Mouse (Mus musculus) embryonic facial prominence, embryonic 12.5 days (tissue): ENCODE measurements at regions not wholly inside any gene's neighbourhood (a gene's known extent, or its start where the extent isn't known, plus 50 kb on each side); places are given as distances from the start of the nearest gene placed in this dataset.
"Not testable (repeated sequence)": the region's sequence is repeated elsewhere in the genome, so short reads cannot be mapped to it uniquely, and the experiment has no call there.

Experiments
- ATAC-seq: fragments of 200-750 bp; cut with Nextera tagmentation; 2 replicates; pipeline ENCODE4 v1.8.0; 2017; ENCODE audit not compliant: insufficient number of reproducible peaks, insufficient read depth, low FRiP score, low TSS enrichment
- H3K27ac ChIP-seq: fragments of 300-500 bp; sonication (generic); 2 replicates; pipeline ENCODE4 v1.5.1; 2016; ENCODE audit warnings: mild to moderate bottlenecking
- H3K27me3 ChIP-seq: fragments of 300-500 bp; sonication (generic); 2 replicates; pipeline ENCODE4 v1.6.1; 2016; ENCODE audit warnings: mild to moderate bottlenecking, moderate library complexity
- H3K36me3 ChIP-seq: fragments of 300-500 bp; sonication (generic); 2 replicates; pipeline ENCODE4 v1.6.1; 2016; ENCODE audit warnings: mild to moderate bottlenecking
- H3K4me1 ChIP-seq: fragments of 300-500 bp; sonication (generic); 2 replicates; pipeline ENCODE4 v1.6.1; 2016
- H3K4me2 ChIP-seq: fragments of 300-500 bp; sonication (generic); replicated peaks from 2 replicates; pipeline ENCODE4 v1.6.1; 2016; ENCODE audit warnings: mild to moderate bottlenecking, moderate library complexity
- H3K4me3 ChIP-seq: fragments of 300-500 bp; sonication (generic); 2 replicates; pipeline ENCODE4 v1.5.1; 2016; ENCODE audit warnings: mild to moderate bottlenecking
- H3K9ac ChIP-seq: fragments of 300-500 bp; sonication (generic); 2 replicates; pipeline ENCODE4 v1.6.1; 2016; ENCODE audit warnings: mild to moderate bottlenecking, moderate library complexity
- H3K9me3 ChIP-seq: fragments of 300-500 bp; sonication (generic); 2 replicates; pipeline ENCODE4 v1.6.1; 2016; ENCODE audit warnings: mild to moderate bottlenecking, moderate library complexity
- WGBS: fragments of 180-500 bp; shearing (Covaris S2); methylation state at CpG from one replicate; pipeline ENCODE4 v1.1.7; 2016; 5-methylcytosine and 5-hydroxymethylcytosine counted together

DNA sequence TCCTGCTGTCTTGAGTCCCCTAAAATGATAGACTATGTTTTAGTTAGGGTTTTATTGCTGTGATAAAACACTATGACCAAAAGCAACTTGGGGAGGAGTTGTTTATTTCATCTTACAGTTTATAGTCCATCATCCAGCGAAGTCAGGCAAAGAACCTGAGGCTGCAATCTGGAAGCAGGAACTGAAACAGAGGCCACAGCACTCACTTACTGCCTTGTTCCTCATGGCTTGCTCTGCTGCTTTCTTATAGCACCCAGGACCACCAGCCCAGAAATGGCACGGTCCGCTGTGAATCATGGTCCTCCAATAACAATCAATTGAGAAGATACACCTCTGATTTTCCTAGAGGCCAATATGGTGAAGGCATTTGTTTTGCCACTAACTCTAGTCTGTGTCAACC lies 486.5 kb upstream of the Clint1 start:
- no peak for ATAC-seq

DNA sequence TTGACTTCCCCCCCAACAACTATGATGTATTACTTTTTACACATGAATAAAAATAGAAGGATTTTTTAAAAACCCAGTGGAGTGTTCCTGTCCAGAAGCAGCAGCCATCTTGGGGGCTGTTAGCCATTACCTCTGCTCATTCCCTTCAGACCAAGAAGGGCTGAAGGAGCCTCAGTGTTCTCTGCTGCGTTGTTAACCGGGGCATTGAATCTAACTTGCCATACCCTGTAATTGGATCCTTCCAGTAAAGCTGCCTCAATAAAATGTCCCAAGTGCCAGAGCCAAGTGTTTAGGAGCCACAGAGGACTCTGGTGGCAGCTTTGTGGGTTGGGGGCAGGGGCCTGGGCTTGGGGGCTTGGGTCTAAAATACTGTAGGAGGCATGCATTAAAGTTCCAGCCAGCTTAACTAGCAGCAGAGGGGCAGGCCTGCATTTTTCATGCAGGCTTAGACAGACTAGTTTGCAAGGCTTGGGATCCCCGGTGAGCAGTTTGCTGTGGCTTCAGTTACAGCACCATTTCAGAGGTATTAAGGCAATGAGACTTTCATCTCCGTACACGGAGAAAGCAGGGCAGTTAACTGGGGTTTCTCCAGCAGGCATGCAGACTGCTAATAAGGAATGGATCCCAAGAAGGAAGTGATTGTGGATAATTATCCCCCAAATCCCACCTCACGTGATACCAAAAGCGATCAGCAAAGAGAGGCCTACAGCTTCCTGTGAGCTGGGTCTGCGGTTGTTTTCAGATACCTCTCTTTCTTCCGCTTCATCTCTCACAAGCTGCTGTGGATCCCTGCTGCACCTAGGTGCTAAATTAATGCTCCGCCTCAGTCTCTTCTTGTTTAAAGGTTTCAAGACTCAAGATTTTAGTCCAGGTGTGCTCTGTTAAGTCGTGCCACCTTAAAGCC lies 462.4 kb upstream of the Clint1 start:
- ATAC-seq: 0 out of 2 replicates have a peak, but pooled peaks have one; percentile 35
- Histone ChIP-seq H3K9me3 (no peaks in the 10 kb centered on the region), H3K36me3 (no peaks in the 10 kb centered on the region), H3K4me1 (peaks cover 13% of the 10 kb centered on the region), H3K27ac (peak overlapping the region; percentile 78), H3K27me3 (no peaks in the 10 kb centered on the region), H3K9ac (no peak overlapping the region), H3K4me3 (no peak overlapping the region), H3K4me2 (no peak overlapping the region)
- 36% methylated on average over 11 of the region's 11 CpGs for WGBS

More for the DNA sequence above, 486.5 kb upstream of the Clint1 start:
- no peak overlapping the region for H3K4me2 ChIP-seq
- H3K27ac ChIP-seq: no peak overlapping the region
- no peak overlapping the region for H3K4me3 ChIP-seq
- 89% methylated on average over 3 of the region's 3 CpGs for WGBS
- no peaks in the 10 kb centered on the region for H3K9me3 ChIP-seq
- no peaks in the 10 kb centered on the region for H3K27me3 ChIP-seq
- H3K9ac ChIP-seq: no peak overlapping the region
- H3K36me3 ChIP-seq: no peaks in the 10 kb centered on the region
- no peaks in the 10 kb centered on the region for H3K4me1 ChIP-seq

- WGBS: 33% methylated on average over 3 of the region's 3 CpGs
- H3K4me1 ChIP-seq: peaks cover 18% of the 10 kb centered on the region
- no peaks in the 10 kb centered on the region for H3K36me3 ChIP-seq
- no peaks in the 10 kb centered on the region for H3K9me3 ChIP-seq
- no peak; the same call in 1 of the 2 replicates for ATAC-seq
- no peak overlapping the region for H3K9ac ChIP-seq
- no peak overlapping the region for H3K4me2 ChIP-seq
- H3K27ac ChIP-seq: no peak overlapping the region
- H3K4me3 ChIP-seq: no peak overlapping the region
- H3K27me3 ChIP-seq: no peaks in the 10 kb centered on the region
These were observed 455.8 kb upstream of the Clint1 start for GRCm38 (mm10) chr11:45396009-45396408.

DNA sequence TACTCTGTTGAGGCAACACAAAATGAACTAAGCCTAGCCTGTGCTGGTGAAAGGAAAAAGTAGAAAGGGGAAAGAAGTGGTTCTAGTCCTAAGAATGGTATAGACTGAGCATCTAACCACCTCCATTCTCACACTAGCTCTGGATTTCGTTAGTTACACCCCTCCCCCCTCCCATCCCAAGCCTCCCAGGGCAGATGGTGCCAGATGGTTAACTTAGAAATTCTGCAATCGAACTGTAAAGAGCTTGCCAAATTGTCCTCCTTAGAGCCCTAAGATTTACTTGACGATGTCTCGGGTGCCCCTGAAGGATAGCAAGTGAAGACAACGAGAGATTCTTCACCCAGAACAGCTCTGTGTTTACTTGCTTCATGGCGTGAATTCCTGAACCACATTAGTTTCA lies 453.7 kb upstream of the Clint1 start:
- Histone ChIP-seq H3K4me2 (no peak overlapping the region), H3K27ac (no peak overlapping the region), H3K4me1 (peaks cover 18% of the 10 kb centered on the region), H3K9ac (no peak overlapping the region), H3K27me3 (no peaks in the 10 kb centered on the region), H3K4me3 (no peak overlapping the region), H3K36me3 (no peaks in the 10 kb centered on the region), H3K9me3 (no peaks in the 10 kb centered on the region)
- ATAC-seq: no peak
- 56% methylated on average over 6 of the region's 6 CpGs for WGBS

DNA sequence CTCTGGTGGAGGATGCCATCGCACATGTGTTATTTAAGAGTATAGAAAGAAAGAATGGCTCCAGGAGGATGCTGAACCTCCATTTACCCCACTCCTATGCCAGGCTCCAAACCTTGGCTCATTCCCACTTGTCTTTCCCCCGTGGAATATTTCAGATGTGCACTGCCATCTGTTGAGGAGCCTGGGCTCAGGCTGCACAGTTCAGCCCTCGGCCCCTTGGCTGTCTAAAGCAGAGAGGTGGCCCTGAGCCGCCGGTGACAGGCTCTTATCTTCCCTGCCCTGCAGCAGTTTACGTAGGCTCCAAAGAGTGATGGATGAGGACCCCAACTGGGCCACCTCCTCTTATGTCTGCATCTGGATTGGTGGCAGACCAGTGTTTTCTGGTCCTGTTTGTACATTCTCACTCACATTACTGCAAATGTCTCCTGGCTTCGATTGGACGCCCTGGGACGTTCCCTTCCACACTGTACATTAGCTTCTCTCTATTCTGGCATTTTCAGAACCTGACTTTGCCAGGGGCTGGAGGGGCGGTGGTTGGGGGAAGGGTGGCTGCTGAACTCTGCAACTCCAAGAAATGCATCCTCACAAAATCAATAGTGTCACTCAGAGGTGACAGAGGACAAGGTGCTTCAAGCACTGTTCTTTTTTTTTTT lies 447.3 kb upstream of the Clint1 start:
- no peaks in the 10 kb centered on the region for H3K36me3 ChIP-seq
- H3K27me3 ChIP-seq: no peaks in the 10 kb centered on the region
- no peak overlapping the region for H3K4me3 ChIP-seq
- H3K4me2 ChIP-seq: no peak overlapping the region
- no peak overlapping the region for H3K27ac ChIP-seq
- H3K4me1 ChIP-seq: peaks cover 5% of the 10 kb centered on the region; the same call in 1 of the 2 replicates
- no peak for ATAC-seq
- 77% methylated on average over 10 of the region's 10 CpGs for WGBS
- H3K9me3 ChIP-seq: no peaks in the 10 kb centered on the region
- no peak overlapping the region for H3K9ac ChIP-seq

GRCm38 (mm10) chr11:45424066-45424465 lies 427.8 kb upstream of the Clint1 start:
- not testable (repeated sequence) for H3K9me3 ChIP-seq, H3K27me3 ChIP-seq, H3K27ac ChIP-seq, ATAC-seq, H3K9ac ChIP-seq, H3K4me1 ChIP-seq, H3K36me3 ChIP-seq, H3K4me2 ChIP-seq, H3K4me3 ChIP-seq

DNA sequence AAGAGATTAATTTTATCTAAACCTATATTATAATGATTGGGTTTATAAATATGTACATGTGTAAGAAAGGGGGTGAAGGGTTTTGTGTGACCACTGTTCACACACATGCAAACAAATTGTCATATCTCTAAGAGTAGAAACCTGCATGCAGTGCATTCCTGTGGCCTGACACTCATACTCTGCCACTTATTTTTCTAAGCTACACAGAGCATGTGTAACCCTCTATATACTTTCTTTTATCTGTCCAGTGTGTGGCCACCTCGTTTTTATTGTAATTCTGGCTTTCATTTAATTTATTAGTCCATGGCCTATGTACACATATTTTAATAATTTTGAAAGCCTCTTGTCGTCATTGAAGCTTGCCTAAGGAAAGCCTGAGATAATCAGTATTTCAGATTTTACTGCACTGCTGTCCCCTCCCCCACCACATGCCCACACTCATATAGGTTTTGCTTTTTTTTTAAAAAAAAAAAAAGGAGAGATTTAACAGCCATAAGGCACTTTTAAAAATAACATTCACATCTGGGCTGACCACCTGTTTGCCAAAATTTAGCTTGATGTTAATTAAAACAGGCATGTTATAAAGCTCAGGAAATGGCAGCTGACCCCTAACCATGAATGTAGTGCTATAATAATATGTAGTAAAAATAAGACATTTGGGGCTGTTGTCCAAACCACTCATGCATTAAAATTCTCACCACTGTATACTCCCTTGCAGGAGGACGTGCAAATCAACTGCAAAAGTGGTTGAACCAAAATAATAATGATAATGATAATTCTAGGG lies 410.7 kb upstream of the Clint1 start:
- Histone ChIP-seq H3K4me1 (no peaks in the 10 kb centered on the region), H3K4me3 (no peak overlapping the region), H3K4me2 (no peak overlapping the region), H3K9ac (no peak overlapping the region), H3K27me3 (no peaks in the 10 kb centered on the region), H3K27ac (no peak overlapping the region), H3K9me3 (no peaks in the 10 kb centered on the region), H3K36me3 (no peaks in the 10 kb centered on the region)
- no peak for ATAC-seq
- 32% methylated on average over 3 of the region's 3 CpGs for WGBS

GRCm38 (mm10) chr11:45446512-45446911 lies 405.3 kb upstream of the Clint1 start:
- Histone ChIP-seq H3K27ac (no peak overlapping the region), H3K4me1 (no peaks in the 10 kb centered on the region), H3K9ac (no peak overlapping the region), H3K36me3 (no peaks in the 10 kb centered on the region), H3K4me2 (no peak overlapping the region), H3K9me3 (no peaks in the 10 kb centered on the region), H3K27me3 (no peaks in the 10 kb centered on the region), H3K4me3 (no peak overlapping the region)
- ATAC-seq: no peak
- 80% methylated on average over 2 of the region's 2 CpGs for WGBS

DNA sequence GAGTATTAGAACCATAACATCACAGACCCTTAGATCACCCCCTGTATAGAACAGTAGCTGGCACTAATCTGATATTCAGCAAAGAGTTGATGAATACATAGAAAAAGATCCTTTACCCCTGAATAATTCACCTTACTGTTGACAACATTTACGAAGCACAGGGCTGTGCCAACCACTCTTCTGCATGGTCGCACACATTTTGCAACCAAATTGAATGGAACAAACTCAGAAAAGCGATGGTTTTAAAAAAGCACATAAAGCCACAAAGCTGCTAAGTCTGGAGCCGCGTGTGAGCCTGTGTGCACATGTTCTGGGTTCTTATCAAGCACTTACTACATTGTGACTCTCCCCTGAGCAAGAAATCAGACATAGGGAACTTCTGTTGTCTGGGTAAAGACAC lies 397.6 kb upstream of the Clint1 start:
- no peaks in the 10 kb centered on the region for H3K9me3 ChIP-seq
- H3K36me3 ChIP-seq: no peaks in the 10 kb centered on the region
- H3K27me3 ChIP-seq: peaks cover 3% of the 10 kb centered on the region; the same call in 1 of the 2 replicates
- 80% methylated on average over 5 of the region's 5 CpGs for WGBS
- no peak overlapping the region for H3K9ac ChIP-seq
- no peak overlapping the region for H3K27ac ChIP-seq
- H3K4me1 ChIP-seq: peaks cover 10% of the 10 kb centered on the region; the same call in 1 of the 2 replicates
- H3K4me2 ChIP-seq: no peak overlapping the region
- no peak for ATAC-seq
- H3K4me3 ChIP-seq: no peak overlapping the region

DNA sequence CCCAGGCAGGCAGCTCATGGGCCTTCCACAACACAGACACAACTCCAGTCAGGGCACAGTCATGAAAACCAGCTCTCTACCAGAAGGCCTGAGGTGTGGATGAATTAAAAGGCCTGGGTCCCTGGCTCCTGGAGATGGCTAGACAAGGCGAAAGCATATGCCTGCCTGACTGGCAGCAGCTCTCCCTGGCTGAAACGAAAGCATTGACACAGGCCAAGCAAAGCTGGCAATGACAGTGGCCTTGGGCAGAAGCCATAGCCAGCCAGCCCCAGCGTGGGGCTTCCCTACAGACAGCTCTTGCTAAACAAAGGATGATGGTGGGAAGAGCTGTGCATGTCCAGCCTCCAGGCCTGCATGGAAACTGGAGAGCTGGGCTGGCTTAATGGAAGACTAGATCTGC lies 396.9 kb upstream of the Clint1 start:
- no peak overlapping the region for H3K27ac ChIP-seq

GRCm38 (mm10) chr11:45456724-45457123 lies 395.1 kb upstream of the Clint1 start:
- H3K27ac ChIP-seq: no peak overlapping the region
- H3K9me3 ChIP-seq: no peaks in the 10 kb centered on the region
- 41% methylated on average over 3 of the region's 3 CpGs for WGBS
- H3K4me1 ChIP-seq: peaks cover 10% of the 10 kb centered on the region; the same call in 1 of the 2 replicates
- no peak overlapping the region for H3K4me3 ChIP-seq
- ATAC-seq: no peak
- no peaks in the 10 kb centered on the region for H3K36me3 ChIP-seq
- H3K27me3 ChIP-seq: peaks cover 3% of the 10 kb centered on the region; the same call in 1 of the 2 replicates
- no peak overlapping the region for H3K9ac ChIP-seq
- H3K4me2 ChIP-seq: no peak overlapping the region

More for the DNA sequence above, 396.9 kb upstream of the Clint1 start:
- H3K9ac ChIP-seq: no peak overlapping the region
- peaks cover 10% of the 10 kb centered on the region; the same call in 1 of the 2 replicates for H3K4me1 ChIP-seq
- 53% methylated on average over 3 of the region's 3 CpGs for WGBS
- peaks cover 3% of the 10 kb centered on the region; the same call in 1 of the 2 replicates for H3K27me3 ChIP-seq
- H3K9me3 ChIP-seq: no peaks in the 10 kb centered on the region
- no peak overlapping the region for H3K4me2 ChIP-seq
- no peak for ATAC-seq
- no peaks in the 10 kb centered on the region for H3K36me3 ChIP-seq
- no peak overlapping the region for H3K4me3 ChIP-seq
